Mouse (Mus musculus) erythroblast, adult 5-6 weeks (primary cell): ENCODE results near the gene Ssbp2. TPM values are rescaled to one million over a fixed set of nuclear protein-coding genes. Genes with fewer than 3 reads are reported as not detected.

Source experiments
- ATAC-seq: replicated peaks from 2 replicates; pipeline ENCODE4 v1.8.0; 2016; ENCODE audit warnings: moderate number of reproducible peaks, mild to moderate bottlenecking, moderate TSS enrichment, inconsistent platforms; ENCODE audit not compliant: poor library complexity, low FRiP score, severe bottlenecking
- total RNA-seq, 2 experiments: library from RNA; stranded (forward) in 1 of 2; stranded (reverse) in 1 of 2; fragments of 150-400 nt in 1 of 2; fragments of 200-764, 138-1000 nt in 1 of 2; gene quantifications; 2 replicates each; pipeline versions ENCODE4 v1.2.3 to v1.2.4; 2015 to 2017; ENCODE audit warnings: low replicate concordance in 2 of 2

Gene Ssbp2
- total RNA-seq, 2 experiments from 2014 or later, result 13.8 to 21.4 TPM

DNA sequence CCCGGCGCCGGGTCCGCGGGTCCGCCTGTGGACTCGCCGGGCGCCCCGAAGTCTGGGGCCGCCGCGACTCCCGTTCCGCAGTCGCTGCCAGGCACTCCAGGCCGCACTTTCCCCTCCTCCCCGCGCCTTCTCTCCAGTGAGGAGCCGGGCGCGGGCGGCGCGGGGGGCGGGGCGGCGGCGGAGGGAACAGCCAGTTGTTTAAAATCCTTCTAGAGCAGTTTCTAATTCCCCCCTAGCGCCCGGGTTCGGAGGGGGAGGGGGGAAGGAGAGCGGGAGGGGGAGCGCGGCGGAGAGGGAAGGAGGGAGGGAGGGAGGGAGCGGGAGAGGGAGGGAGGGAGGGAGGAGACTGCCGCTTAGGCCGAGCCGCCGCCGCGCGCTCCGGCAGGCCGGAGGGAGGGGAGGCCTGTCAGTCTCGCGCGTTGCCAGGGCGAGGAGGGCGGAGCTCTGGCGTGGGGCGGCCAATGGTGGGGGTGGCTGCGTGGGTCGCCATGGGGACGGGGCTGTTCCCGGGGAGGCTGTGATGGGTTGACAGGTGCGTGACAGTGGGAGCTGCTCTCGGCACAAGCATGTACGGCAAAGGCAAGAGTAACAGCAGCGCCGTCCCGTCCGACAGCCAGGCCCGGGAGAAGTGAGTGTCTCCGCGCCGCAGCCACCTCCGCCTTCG lies 670 bp downstream of the Ssbp2 start:
- peak; percentile 91 for ATAC-seq

DNA sequence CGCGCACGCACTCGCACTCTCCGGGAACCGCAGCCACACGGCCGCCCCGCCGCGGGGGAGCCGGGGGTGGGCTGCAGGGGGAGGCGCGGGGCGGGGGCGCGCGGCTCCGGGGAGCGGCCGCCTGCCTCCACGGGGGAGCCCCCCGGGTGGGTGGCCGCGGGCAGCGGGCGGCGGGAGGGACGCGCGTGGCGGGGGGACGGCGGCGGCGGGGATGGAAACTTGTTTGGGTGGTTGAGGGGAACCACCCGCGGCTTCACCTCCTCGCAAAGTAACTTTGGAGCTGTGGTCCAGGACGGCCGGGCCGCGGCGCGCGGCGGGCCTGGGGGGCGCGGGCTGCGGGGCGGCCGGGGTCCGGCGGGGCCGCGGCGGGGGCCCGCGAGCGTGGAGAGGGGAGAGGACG lies 1.2 kb downstream of the Ssbp2 start:
- no peak for ATAC-seq

DNA sequence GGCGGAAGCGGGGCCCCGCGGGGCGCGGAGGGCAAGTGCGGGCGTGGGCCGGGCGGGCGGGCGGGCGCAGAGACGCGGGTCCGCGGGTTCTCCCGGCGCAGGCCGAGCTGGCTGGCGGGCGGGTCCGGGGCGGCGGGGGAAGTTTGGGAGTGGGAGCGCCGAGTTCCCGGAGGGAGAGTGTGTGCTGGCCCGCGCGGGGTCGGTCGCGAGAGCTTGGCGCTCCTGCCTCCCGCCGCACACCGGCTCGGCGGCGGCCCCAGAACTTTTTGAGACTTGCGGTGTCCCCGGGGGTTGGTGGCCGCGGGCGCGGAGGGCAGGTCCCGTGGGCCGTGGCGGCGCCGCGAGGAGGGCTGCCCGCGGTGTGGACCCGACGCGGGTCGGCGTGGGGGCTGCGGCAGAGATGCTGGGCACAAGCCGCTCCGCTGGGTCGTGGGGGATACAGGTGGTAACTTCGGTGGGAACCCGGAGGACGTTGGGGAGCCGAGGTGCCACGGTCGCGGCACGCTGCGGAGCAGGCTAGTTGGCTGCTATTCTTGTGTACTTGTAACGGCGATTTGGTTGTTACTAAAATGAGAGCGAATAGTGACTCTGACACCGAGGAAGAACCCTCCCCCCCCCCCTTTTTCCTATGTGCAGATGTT lies 1.7 kb downstream of the Ssbp2 start:
- no peak for ATAC-seq

DNA sequence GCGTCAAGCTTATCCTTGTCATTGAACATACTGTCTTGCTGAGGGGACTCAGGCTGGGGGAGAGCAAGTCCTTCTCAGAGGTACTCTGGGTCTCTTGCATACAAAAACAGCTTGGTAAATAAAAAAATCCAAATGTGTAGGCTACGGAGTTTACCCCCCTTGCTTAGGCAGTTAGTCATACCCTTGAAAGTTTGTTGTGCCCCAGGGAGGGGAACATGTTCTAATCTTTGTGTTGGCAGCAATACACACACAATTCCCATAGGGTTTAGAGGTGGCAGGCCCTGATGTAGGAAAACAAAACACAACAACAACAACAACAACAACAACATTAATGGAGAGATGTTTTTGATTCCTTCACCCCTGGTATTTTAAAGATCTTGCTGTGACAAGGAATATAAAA lies 2.3 kb downstream of the Ssbp2 start:
- no peak for ATAC-seq

DNA sequence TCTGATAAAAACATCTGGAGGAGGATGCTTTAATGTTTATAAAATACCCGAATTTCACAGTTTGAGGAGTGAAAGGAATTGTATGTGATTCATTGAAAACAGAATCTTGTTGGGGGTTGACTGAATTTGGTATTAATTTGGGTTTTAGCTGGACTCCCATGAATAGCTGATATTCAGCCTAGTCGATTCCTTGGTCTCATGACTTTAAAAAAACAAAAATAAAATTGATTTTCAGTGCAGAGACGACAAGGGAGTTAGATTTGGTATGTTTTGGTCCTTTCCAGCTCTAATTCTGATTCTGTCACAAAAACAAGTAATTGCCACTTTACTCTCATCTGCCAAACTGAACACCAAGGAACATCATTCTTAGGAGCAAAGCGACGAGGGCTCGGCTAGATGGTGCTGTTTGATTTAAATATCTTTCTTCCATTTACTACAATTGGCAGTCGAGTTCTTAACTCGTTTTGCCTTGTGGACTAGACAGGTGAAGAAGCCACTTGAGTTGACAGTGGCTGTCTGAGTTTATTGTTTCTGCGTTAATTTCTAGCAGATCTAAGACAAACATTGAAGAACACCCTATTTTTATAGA lies 2.9 kb downstream of the Ssbp2 start:
- ATAC-seq, result no peak

DNA sequence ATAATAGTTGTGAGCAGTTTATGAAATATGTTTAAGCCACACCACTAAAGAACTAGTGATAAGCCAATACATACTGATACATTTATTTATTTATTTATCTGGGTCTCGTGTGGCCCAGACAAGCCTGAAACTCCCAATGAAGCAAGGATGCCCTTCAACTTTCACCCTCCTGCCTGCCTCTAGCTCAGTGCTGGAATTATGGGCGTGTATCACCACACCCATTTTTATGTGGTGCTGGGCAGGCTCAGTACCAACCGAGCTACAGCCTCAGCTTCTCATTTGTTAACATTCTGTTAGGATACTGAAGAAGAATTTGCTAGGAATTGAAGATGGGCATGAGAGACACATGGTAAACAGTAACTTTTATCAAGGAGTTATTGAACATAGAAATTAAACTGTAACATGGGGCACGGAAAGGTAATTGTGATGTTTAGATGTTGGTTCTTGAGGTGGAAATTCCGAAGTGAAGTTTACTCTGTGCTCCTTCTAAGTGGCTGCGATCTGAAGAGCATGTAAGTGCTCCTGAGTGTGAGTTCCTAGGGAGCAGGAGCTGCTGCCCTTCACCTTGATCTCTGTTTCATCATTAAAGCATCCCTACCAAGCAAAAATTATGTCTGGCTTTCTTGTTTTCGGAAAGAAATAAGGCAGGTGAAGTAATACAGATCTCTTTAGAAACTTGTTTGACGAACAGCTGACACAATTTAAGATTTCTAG lies 5.1 kb downstream of the Ssbp2 start:
- ATAC-seq, result peak; percentile 53; the same call in 1 of the 2 replicates

DNA sequence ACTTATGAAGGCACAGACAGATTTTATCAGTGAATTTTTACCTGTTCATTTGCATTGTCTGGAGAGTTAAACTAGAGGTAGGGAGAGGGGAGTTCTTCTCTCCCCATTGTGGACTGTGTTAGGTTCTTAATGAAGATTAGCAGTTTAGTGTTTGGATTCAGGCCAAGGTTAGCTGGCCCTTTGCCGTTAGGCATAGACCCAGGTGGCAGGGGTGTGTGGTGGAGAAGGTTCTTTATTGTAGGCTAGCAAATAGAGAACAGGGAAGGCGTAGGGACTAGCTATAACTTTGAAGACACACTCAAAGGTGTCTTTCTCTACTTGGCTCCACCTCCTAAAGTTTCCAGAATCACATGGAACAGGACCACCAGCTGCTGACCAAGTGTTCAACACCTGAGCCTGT lies 11.5 kb downstream of the Ssbp2 start:
- no peak for ATAC-seq

DNA sequence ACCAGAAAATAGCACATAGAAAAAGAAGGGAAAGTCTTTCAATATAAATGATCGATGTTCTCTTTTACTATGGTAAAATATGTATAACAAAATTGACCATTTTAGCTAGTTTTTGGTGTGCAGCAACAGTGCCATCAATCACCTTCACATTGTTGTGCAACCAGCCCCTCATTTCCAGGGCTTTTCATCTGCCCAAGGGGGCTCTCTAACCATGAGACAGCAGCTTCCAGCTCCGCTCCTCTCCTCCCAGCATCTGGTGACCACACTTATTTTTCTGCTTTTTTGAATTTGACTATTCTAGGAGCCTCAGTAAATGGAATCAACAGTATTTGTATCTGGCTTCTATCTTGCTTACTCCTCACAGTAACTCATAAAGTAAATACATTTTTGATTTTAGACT lies 11.9 kb downstream of the Ssbp2 start:
- no peak for ATAC-seq

DNA sequence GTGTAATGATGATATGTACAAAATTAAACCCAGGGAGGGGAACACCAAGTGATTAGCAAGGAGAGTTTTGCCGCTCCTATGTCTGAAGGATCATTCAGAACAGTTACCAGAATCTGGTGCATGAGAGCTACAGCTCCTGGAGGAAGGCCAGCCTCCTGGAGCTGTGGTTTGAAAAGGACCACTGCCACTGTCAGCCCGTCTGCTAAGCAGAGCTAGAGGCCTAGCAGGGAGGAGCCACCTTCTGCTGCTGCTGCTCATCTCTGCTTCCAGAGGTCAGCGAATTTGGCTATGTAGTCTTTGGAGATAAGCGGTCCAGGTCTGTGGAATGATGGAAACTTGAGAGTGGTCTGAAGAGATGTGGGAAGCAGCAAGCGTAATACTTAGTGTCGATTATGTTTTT lies 13.4 kb downstream of the Ssbp2 start:
- ATAC-seq, result peak; percentile 71

DNA sequence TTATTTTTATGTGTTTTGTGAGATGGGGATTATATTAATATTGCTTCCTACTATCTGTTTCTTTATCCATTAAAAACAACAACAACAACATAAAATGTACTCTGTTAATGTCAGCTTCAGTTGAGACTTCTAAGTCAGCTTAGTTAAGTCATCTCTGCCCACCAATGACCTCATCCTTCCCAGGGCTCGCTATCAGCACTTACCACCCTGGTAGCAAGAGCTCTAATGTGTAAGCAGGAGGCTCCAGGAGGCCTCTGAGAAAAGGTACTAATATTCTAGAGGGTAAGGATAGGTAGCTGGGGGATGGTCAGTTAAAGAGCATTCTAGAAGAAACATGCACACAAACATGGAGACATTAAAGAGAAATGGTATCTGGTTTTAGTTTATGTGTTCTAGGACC lies 13.9 kb downstream of the Ssbp2 start:
- ATAC-seq, result peak; percentile 94

DNA sequence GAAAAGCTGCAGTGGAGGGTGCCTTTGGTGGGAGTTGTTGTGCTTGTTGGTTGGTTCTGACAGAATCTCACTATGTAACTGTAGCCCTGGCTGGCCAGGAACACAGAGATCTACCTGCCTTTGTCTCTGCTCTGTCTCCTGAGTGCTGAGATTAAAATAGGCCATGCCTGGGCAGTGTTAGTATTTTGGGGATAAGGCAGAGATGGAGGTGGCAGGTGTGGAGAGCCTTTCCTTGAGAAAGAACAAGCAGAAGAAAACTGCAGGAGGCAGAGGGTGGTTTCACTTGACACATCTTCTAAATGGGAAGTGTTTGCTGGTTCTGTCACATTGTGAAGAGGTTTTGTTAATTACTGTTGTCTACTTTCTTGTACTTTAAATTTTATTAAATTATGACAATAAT lies 15.8 kb downstream of the Ssbp2 start:
- ATAC-seq, result no peak

DNA sequence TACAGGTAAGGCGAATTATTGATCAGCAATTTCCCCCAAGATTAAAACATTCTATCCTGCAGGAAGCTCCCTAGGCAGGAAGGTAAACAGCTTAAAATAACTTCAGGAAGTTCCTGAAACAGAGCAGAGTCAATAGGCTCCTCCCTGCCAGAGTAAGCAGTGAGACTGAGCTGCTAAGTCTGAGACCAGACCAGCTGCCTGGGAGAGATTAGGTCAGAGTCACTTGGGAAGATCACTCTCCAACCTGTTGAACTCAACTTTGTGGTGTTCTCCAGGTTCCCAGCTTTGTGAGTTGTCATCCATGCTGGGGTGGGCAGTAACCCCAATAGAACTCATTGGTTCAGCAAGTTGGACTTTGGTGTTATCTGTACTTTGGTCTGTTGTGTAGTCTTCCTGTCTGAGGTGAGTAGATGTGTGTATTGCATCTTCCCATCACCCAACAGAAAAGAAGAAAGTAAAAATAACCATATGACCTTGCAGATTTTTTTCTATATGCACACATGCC lies 16.6 kb downstream of the Ssbp2 start:
- ATAC-seq, result no peak

DNA sequence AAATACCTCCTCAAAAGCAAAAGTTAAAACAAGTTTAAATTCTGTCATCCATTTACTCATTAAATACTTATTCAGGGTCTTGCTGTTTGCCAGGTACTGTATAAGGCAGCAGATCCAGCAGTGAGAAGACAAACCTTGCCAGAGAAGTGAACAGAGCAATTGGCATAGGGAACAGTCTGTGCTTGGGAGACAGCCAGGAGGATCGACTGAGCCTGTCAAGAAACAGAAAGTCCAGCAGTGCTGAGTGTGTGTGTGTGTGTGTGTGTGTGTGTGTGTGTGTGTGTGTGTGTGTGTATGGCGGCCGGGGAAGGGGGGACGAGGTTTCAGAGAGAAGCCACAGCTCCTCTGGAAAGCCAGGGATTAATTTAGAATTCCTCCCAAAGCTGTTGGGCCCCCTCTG lies 17.9 kb downstream of the Ssbp2 start:
- ATAC-seq, result no peak

DNA sequence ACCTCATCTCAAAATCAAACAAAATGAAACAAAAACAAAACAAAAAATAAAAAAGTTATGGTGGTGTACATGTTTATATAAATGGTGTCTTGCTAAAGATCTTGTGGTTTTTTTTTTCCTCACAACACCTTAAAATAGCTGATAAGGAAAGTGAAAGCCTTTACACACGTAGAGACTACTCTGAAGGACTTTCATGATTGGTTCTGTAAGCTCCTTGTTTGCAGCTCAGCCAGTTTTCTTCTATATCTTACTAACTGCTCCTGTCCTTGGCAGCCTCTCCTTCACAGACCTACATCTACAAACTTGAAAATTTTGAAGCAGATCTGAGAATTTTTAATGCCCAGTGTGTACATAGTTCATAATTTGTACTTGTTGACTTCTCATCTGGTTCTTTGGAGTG lies 24.2 kb downstream of the Ssbp2 start:
- peak; percentile 52 for ATAC-seq

DNA sequence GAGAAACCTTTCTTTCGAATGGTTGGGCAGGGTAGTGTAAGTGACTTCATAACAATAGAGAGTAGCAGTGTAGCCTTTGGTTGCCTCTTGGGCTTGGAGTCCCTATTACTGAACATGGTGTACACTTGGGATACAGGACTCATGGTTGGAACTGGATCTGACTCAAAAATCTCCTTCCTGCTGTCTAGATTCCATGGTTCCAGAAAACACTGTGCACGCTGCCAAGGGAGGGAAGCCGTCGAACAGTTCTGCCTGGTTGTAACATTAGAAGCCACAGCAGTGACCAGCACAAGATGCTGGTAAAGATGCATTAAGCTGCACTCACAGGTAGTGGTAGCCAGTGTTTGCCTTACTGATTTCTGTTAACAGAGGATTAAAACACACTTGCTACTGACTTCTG lies 32.0 kb downstream of the Ssbp2 start:
- ATAC-seq, result no peak

DNA sequence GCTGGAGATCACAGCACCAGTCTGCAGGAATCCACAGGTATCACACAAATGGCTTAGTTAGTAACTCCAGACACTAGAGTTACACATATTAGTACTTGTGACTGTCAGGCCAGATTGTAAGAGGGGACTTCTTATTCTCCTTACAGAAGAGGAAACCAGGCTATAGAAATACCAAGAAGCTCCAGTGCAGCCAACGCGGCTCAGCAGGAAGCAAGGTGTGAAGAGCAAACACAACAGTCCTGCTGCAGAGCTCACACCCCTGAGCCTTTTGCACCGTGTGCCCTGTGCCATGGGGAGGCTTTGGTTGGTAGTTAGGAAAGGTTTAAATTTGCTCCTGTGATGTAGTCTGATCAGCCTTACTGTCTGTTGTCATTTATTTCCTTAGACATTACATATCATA lies 37.0 kb downstream of the Ssbp2 start:
- ATAC-seq, result no peak

DNA sequence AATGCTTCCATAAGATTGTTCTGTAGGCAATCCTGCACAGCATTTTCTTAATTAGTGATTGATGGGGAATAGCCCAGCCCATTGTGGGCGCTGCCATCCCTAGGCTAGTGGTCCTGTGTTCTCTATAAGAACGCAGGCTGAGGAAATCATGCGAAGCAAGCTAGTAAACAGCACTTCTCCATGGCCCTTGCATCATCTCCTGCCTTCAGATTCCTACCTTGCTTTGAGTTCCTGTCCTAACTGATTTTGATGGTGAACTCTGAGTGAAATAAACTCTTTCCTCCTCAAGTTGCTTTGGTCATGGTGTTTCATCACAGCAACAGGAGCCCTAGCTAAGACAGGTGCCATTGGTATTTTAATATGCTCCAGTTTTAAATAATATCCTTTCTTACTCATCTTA lies 41.7 kb downstream of the Ssbp2 start:
- ATAC-seq, result no peak

DNA sequence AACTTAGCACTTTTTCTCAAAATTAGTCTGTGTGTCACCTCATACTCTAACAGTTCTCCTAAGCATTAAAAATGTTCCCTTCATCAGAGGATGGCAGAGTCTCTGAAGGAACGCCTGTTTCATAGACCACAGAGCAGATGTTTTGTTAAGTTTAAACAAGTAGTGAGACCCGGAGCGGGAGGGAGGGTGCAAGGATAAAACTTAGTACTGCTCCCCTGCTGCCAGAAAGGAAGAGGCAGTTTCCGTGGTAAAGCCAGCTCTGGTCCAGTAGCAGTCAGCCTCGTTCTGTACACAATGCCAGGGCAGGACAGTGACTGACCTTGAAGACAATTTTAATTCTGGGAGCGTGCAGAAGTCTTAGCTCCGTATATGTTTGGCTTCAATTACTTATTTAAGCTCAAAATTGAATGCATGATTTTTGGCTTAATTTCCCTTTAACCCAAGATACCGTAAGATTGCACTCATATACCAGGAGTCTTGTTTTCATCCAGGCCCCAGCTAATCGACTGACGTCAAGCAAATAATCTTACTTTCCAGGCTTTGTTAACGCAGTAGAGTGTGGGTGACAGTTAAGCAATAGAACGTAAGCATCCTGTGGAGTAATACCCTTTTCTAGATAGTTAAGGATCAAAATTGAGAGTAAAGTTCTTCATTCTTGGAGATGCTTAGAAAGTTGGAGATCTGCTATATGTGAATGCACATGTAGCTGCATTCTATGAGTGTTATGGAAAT lies 42.7 kb downstream of the Ssbp2 start:
- ATAC-seq, result peak; percentile 72; the same call in 1 of the 2 replicates

DNA sequence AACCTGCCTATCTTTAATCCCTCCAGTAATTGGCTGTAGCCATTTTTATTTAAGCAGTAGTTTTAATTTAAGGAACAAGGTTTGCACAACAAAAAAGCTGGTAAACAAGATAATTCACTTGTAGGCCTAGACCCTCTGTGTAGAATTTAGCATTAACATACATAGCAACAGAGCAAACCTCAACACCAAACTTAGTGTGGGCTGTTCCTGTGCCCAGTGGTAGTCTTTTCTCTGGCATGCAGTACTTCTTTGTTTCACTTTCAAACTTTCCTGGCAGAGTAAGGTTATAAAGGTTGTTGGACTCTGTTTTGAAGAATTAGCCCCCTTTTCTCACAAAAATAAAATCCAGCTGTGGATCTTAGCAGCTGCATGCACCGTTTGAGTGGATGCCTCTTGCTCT lies 48.9 kb downstream of the Ssbp2 start:
- no peak for ATAC-seq

DNA sequence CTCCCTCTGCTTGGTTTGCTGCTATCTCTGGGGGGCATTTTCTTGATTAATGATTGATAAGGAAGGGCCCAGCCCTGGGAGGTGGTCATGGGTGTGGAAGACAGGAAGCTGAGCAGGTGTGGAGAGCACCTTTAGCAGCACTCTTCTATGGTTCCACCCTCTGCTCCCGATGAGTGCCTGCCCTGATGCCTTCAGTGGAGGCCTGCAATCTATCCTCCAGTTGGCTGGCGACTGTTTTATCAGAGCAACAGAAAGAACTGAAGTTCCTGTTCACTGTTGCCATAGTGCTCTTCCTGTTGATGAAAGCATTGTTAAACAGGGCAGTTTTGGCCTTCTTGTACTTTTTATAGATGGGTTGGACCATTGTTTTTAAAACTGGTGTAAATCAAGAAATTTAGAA lies 49.4 kb downstream of the Ssbp2 start:
- no peak; the same call in 1 of the 2 replicates for ATAC-seq
